Mouse (Mus musculus): Measurements from ENCODE around the gene Hibadh.

- TF ChIP-seq GATA1 (IDR thresholded peaks at IDR 0.05; ENCODE audit: borderline replicate concordance, low read length), result no peak
- no peak for TF ChIP-seq FLI1 (IDR thresholded peaks at IDR 0.05; ENCODE audit: low read length)
Observed at GRCm38 (mm10) chr6:52609626-52610352, 30.4 kb downstream of the Hibadh start.
